Mouse (Mus musculus) liver, embryonic 12.5 days (tissue): ENCODE data around the gene Mgrn1. TPM values are rescaled to one million over a fixed set of nuclear protein-coding genes. Genes with fewer than 3 reads are reported as not detected.

Source experiments
- ATAC-seq: fragments of 200-750 bp; cut with Nextera tagmentation; 2 replicates; pipeline ENCODE4 v1.8.0; 2017; ENCODE audit warnings: moderate number of reproducible peaks, mild to moderate bottlenecking, moderate library complexity
- H3K27ac ChIP-seq: fragments of 300-500 bp; sonication (generic); 2 replicates; pipeline ENCODE4 v1.5.1; 2016; ENCODE audit warnings: mild to moderate bottlenecking
- H3K27me3 ChIP-seq: fragments of 300-500 bp; sonication (generic); replicated peaks from 2 replicates; pipeline ENCODE4 v1.6.1; 2016; ENCODE audit warnings: mild to moderate bottlenecking, moderate library complexity
- H3K36me3 ChIP-seq: fragments of 300-500 bp; sonication (generic); 2 replicates; pipeline ENCODE4 v1.6.1; 2016; ENCODE audit warnings: mild to moderate bottlenecking, moderate library complexity
- H3K4me1 ChIP-seq: fragments of 300-500 bp; sonication (generic); 2 replicates; pipeline ENCODE4 v1.6.1; 2016
- H3K4me2 ChIP-seq: fragments of 300-500 bp; sonication (generic); 2 replicates; pipeline ENCODE4 v1.6.1; 2016; ENCODE audit warnings: mild to moderate bottlenecking, moderate library complexity
- H3K4me3 ChIP-seq: fragments of 300-500 bp; sonication (generic); 2 replicates; pipeline ENCODE4 v1.5.1; 2016; ENCODE audit warnings: mild to moderate bottlenecking, moderate library complexity
- H3K9ac ChIP-seq: fragments of 300-500 bp; sonication (generic); 2 replicates; pipeline ENCODE4 v1.6.1; 2016; ENCODE audit warnings: mild to moderate bottlenecking, moderate library complexity
- H3K9me3 ChIP-seq: fragments of 300-500 bp; sonication (generic); replicated peaks from 2 replicates; pipeline ENCODE4 v1.6.1; 2016; ENCODE audit warnings: mild to moderate bottlenecking, moderate library complexity
- WGBS: fragments of 180-500 bp; shearing (Covaris S2); methylation state at CpG from one replicate; pipeline ENCODE4 v1.1.7; 2016; ENCODE audit not compliant: insufficient replicate concordance; 5-methylcytosine and 5-hydroxymethylcytosine counted together
- polyA plus RNA-seq: library from polyadenylated mRNA; unstranded; fragments of >200 nt; fragmentation: Nextera tagmentation; extraction: Ambion mirVana; gene quantifications from 2 replicates; pipeline ENCODE4 v1.2.1, GENCODE M21; 2016

The Mgrn1 gene
- polyA plus RNA-seq, 1 experiment from 2014 or later, result 29.8 TPM

- under 1% methylated on average over 48 of the region's 48 CpGs for WGBS
- Histone ChIP-seq H3K36me3 (peaks cover 16% of the 10 kb centered on the region), H3K27ac (peak within 1 kb of the TSS; percentile 99), H3K9me3 (no peaks in the 10 kb centered on the region), H3K27me3 (no peaks in the 10 kb centered on the region), H3K9ac (peak within 1 kb of the TSS; percentile 93), H3K4me3 (peak within 1 kb of the TSS; percentile 87), H3K4me1 (peaks cover 65% of the 10 kb centered on the region), H3K4me2 (peak within 1 kb of the TSS; percentile 96)
- ATAC-seq, result peak; percentile 84
These were observed 5.8 kb upstream of the Mgrn1 start, which contains the start of gene Ubald1 for GRCm38 (mm10) chr16:4880136-4880825. Gene Ubald1, minus strand, starts transcription at chr16:4880315.

- H3K9me3 ChIP-seq, result no peaks in the 10 kb centered on the region
- H3K27me3 ChIP-seq, result no peaks in the 10 kb centered on the region
- peak overlapping the region; percentile 81; the same call in 1 of the 2 replicates for H3K9ac ChIP-seq
- peak overlapping the region; percentile 87 for H3K4me3 ChIP-seq
- peaks cover 59% of the 10 kb centered on the region for H3K4me1 ChIP-seq
- no peak for ATAC-seq
- 61% methylated on average over 10 of the region's 10 CpGs for WGBS
- H3K27ac ChIP-seq, result peak overlapping the region; percentile 92
- H3K4me2 ChIP-seq, result peak overlapping the region; percentile 96
- peaks cover 2% of the 10 kb centered on the region; the same call in 1 of the 2 replicates for H3K36me3 ChIP-seq
These were observed 4.4 kb upstream of the Mgrn1 start for GRCm38 (mm10) chr16:4881400-4882351.

GRCm38 (mm10) chr16:4884930-4885329 lies 1.1 kb upstream of the Mgrn1 start:
- Histone ChIP-seq H3K4me3 (0 out of 2 replicates have a peak overlapping the region, but pooled peaks have one; percentile 71), H3K4me1 (peaks cover 61% of the 10 kb centered on the region), H3K36me3 (no peaks in the 10 kb centered on the region), H3K27ac (peak overlapping the region; percentile 82), H3K9me3 (no peaks in the 10 kb centered on the region), H3K27me3 (no peaks in the 10 kb centered on the region), H3K9ac (peak overlapping the region; percentile 75; the same call in 1 of the 2 replicates), H3K4me2 (peak overlapping the region; percentile 80)
- 79% methylated on average over 10 of the region's 10 CpGs for WGBS
- no peak for ATAC-seq

- ATAC-seq, result no peak; the same call in 1 of the 2 replicates
- H3K4me2 ChIP-seq, result peak overlapping the region; percentile 80
- peak overlapping the region; percentile 82 for H3K27ac ChIP-seq
- WGBS, result under 1% methylated on average over 8 of the region's 8 CpGs
- H3K9me3 ChIP-seq, result no peaks in the 10 kb centered on the region
- no peaks in the 10 kb centered on the region for H3K27me3 ChIP-seq
- peak overlapping the region; percentile 71 for H3K4me3 ChIP-seq
- peaks cover 61% of the 10 kb centered on the region for H3K4me1 ChIP-seq
- peaks cover 4% of the 10 kb centered on the region; the same call in 1 of the 2 replicates for H3K36me3 ChIP-seq
- H3K9ac ChIP-seq, result peak overlapping the region; percentile 75
These were observed 606 bp downstream of the Mgrn1 start for GRCm38 (mm10) chr16:4886690-4887020.

- no peak overlapping the region for H3K9ac ChIP-seq
- no peak overlapping the region for H3K4me2 ChIP-seq
- no peak overlapping the region for H3K4me3 ChIP-seq
- no peak overlapping the region for H3K27ac ChIP-seq
- H3K4me1 ChIP-seq, result peaks cover 66% of the 10 kb centered on the region
- ATAC-seq, result no peak
- 56% methylated on average over 4 of the region's 4 CpGs for WGBS
- no peaks in the 10 kb centered on the region for H3K27me3 ChIP-seq
- peaks cover 4% of the 10 kb centered on the region; the same call in 1 of the 2 replicates for H3K36me3 ChIP-seq
- no peaks in the 10 kb centered on the region for H3K9me3 ChIP-seq
These were observed 4.2 kb downstream of the Mgrn1 start for GRCm38 (mm10) chr16:4890201-4890709.

DNA sequence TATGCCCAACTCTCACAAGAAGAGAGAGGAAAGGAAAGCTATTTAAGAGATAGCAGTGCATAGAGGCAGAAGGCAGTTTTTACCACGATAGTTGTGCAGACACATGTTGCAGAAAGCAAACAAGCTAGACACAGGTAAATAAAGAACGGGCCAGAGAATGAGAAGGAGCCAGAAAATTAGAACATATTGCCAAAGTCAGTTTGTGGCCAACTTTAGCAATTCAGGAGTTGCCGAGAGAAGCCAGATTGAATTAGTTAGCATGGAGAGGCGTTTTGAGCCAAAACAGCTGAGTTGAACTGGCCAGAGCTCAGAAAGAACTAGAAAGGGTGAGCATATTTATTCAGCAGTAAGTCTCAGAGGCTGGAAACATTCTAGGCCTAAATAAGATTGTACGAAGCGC lies 6.1 kb downstream of the Mgrn1 start:
- Histone ChIP-seq H3K27ac (no peak overlapping the region), H3K9me3 (no peaks in the 10 kb centered on the region), H3K27me3 (no peaks in the 10 kb centered on the region), H3K36me3 (peaks cover 4% of the 10 kb centered on the region; the same call in 1 of the 2 replicates), H3K9ac (no peak overlapping the region), H3K4me2 (no peak overlapping the region), H3K4me1 (peaks cover 71% of the 10 kb centered on the region), H3K4me3 (no peak overlapping the region)
- WGBS, result 76% methylated on average over 6 of the region's 6 CpGs
- ATAC-seq, result no peak

- no peaks in the 10 kb centered on the region for H3K27me3 ChIP-seq
- 64% methylated on average over 7 of the region's 7 CpGs for WGBS
- H3K4me2 ChIP-seq, result no peak overlapping the region
- H3K4me3 ChIP-seq, result no peak overlapping the region
- H3K36me3 ChIP-seq, result peaks cover 4% of the 10 kb centered on the region; the same call in 1 of the 2 replicates
- H3K9ac ChIP-seq, result no peak overlapping the region
- no peaks in the 10 kb centered on the region for H3K9me3 ChIP-seq
- H3K4me1 ChIP-seq, result peaks cover 64% of the 10 kb centered on the region
- no peak overlapping the region for H3K27ac ChIP-seq
- ATAC-seq, result no peak
These were observed 8.3 kb downstream of the Mgrn1 start for GRCm38 (mm10) chr16:4894201-4894908.

GRCm38 (mm10) chr16:4896249-4897027 lies 10.4 kb downstream of the Mgrn1 start:
- Histone ChIP-seq H3K27me3 (no peaks in the 10 kb centered on the region), H3K9me3 (no peaks in the 10 kb centered on the region), H3K27ac (peak overlapping the region; percentile 70), H3K9ac (peak overlapping the region; percentile 47), H3K4me3 (no peak overlapping the region), H3K36me3 (no peaks in the 10 kb centered on the region), H3K4me1 (peaks cover 50% of the 10 kb centered on the region), H3K4me2 (peak overlapping the region; percentile 47)
- peak; percentile 89 for ATAC-seq
- 24% methylated on average over 5 of the region's 5 CpGs for WGBS

GRCm38 (mm10) chr16:4897146-4897730 lies 11.2 kb downstream of the Mgrn1 start:
- H3K4me1 ChIP-seq, result peaks cover 42% of the 10 kb centered on the region

DNA sequence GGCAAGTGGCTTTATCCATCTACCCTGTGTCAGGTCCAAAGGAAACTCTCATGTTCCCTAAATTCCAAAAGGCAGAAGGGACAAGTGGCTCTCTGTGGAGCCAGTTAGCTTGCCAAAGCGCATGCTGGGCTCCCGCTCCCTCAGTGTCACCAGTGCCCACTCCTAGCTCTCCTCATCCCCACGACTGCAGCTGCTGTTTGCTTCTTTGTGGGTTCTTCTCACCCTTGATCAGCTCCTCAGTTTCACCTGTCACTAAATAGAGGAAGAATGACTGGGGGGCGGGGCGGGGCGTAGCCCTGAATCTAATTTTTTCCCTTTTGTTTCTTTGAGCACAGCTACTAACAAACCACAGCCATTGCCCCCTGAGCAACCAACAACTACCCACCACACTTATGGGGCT lies 12.8 kb downstream of the Mgrn1 start:
- H3K27me3 ChIP-seq, result no peaks in the 10 kb centered on the region
- ATAC-seq, result no peak
- H3K36me3 ChIP-seq, result no peaks in the 10 kb centered on the region
- H3K27ac ChIP-seq, result no peak overlapping the region
- H3K4me2 ChIP-seq, result no peak overlapping the region
- no peak overlapping the region for H3K4me3 ChIP-seq
- H3K9me3 ChIP-seq, result no peaks in the 10 kb centered on the region
- WGBS, result 69% methylated on average over 6 of the region's 6 CpGs
- no peak overlapping the region for H3K9ac ChIP-seq
- H3K4me1 ChIP-seq, result peaks cover 47% of the 10 kb centered on the region

More at GRCm38 (mm10) chr16:4897146-4897730, 11.2 kb downstream of the Mgrn1 start:
- Histone ChIP-seq H3K4me2 (peak overlapping the region; percentile 47; the same call in 1 of the 2 replicates), H3K27me3 (no peaks in the 10 kb centered on the region), H3K9ac (no peak overlapping the region), H3K36me3 (no peaks in the 10 kb centered on the region), H3K4me3 (no peak overlapping the region), H3K27ac (peak overlapping the region; percentile 70; the same call in 1 of the 2 replicates), H3K9me3 (no peaks in the 10 kb centered on the region)
- ATAC-seq, result 0 out of 2 replicates have a peak, but pooled peaks have one; percentile 36
- WGBS, result 56% methylated on average over 7 of the region's 7 CpGs
